Mouse (Mus musculus) embryonic facial prominence, embryonic 13.5 days (tissue): Measurements from ENCODE around the gene Riok2. TPM values are rescaled to one million over a fixed set of nuclear protein-coding genes. Genes with fewer than 3 reads are reported as not detected.
A peak's percentile ranks its signal among the peaks of the same experiment; 100 is the strongest.

Source experiments
- ATAC-seq: fragments of 200-750 bp; cut with Nextera tagmentation; 2 replicates; pipeline ENCODE4 v1.8.0; 2017; ENCODE audit warnings: low read depth; ENCODE audit not compliant: insufficient number of reproducible peaks, insufficient read depth, low FRiP score, low TSS enrichment
- H3K27ac ChIP-seq: fragments of 300-500 bp; sonication (generic); 2 replicates; pipeline ENCODE4 v1.5.1; 2015; ENCODE audit warnings: moderate library complexity, mild to moderate bottlenecking, inconsistent platforms
- H3K27me3 ChIP-seq: fragments of 300-500 bp; sonication (generic); 2 replicates; pipeline ENCODE4 v1.6.1; 2015; ENCODE audit warnings: mild to moderate bottlenecking, inconsistent platforms
- H3K36me3 ChIP-seq: fragments of 300-500 bp; sonication (generic); 2 replicates; pipeline ENCODE4 v1.6.1; 2015; ENCODE audit warnings: mild to moderate bottlenecking, inconsistent platforms
- H3K4me1 ChIP-seq: fragments of 300-500 bp; sonication (generic); 2 replicates; pipeline ENCODE4 v1.6.1; 2015; ENCODE audit warnings: inconsistent platforms
- H3K4me2 ChIP-seq: fragments of 300-500 bp; sonication (generic); 2 replicates; pipeline ENCODE4 v1.6.1; 2015; ENCODE audit warnings: moderate library complexity, mild to moderate bottlenecking, inconsistent platforms
- H3K4me3 ChIP-seq: fragments of 300-500 bp; sonication (generic); 2 replicates; pipeline ENCODE4 v1.5.1; 2015; ENCODE audit warnings: mild to moderate bottlenecking, inconsistent platforms
- H3K9ac ChIP-seq: fragments of 300-500 bp; sonication (generic); 2 replicates; pipeline ENCODE4 v1.6.1; 2015; ENCODE audit warnings: mild to moderate bottlenecking, inconsistent platforms
- H3K9me3 ChIP-seq: fragments of 300-500 bp; sonication (generic); 2 replicates; pipeline ENCODE4 v1.6.1; 2016; ENCODE audit warnings: inconsistent platforms
- WGBS: fragments of 180-500 bp; shearing (Covaris S2); methylation state at CpG from one replicate; pipeline ENCODE4 v1.1.7; 2015; ENCODE audit warnings: mixed read lengths; 5-methylcytosine and 5-hydroxymethylcytosine counted together
- polyA plus RNA-seq: library from polyadenylated mRNA; unstranded; fragments of >200 nt; fragmentation: Nextera tagmentation; extraction: Ambion mirVana; gene quantifications from 2 replicates; pipeline ENCODE4 v1.2.1, GENCODE M21; 2015

Gene Riok2
- polyA plus RNA-seq, 1 experiment from 2014 or later, result 33.9 TPM

DNA sequence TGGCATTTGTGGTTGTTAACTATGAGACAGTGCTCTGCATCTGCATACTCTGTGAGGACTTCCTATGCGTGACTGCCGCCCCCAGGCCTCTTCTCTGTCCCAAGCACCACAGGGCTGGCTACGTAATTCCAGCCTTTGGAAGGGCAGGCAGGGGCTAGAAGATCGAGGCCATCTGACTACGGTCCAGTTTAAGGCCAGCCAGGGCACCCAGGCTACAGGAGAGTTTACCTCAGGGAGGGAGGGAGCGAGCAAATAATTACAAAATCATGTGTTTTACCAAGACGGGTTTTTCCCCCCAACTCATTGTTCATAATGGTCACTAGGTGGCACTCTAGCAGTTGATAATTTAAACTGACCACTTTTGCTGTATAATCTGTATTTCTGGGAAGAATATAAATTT is 18.8 kb downstream of the Riok2 start:
- H3K4me1 ChIP-seq, result no peaks in the 10 kb centered on the region
- no peak for ATAC-seq

DNA sequence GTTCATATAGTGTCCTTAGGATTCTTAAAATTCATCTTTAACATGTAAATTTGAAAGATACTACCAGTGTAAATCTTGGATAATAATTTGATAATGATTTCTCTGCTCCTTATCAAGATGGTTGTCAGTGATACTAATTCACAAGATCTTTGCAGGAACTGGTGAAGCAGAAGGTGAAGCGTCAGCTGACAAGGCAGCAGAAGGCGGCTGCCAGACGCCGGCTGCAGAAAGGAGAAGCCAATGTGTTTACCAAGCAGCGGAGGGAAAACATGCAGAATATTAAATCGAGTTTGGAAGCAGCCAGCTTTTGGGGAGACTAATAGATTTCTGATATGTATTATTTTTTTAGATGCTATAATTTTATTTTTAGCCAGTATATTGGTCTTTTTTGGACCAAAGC is 19.2 kb downstream of the Riok2 start:
- H3K4me3 ChIP-seq, result no peak overlapping the region
- no peak overlapping the region for H3K27ac ChIP-seq
- no peak for ATAC-seq
- H3K9me3 ChIP-seq, result no peaks in the 10 kb centered on the region
- H3K36me3 ChIP-seq, result peaks cover 36% of the 10 kb centered on the region
- H3K4me1 ChIP-seq, result no peaks in the 10 kb centered on the region
- no peaks in the 10 kb centered on the region for H3K27me3 ChIP-seq
- H3K9ac ChIP-seq, result no peak overlapping the region
- H3K4me2 ChIP-seq, result no peak overlapping the region
- WGBS, result 88% methylated on average over 6 of the region's 6 CpGs

More for the DNA sequence above, 18.8 kb downstream of the Riok2 start:
- WGBS, result 53% methylated on average over 7 of the region's 7 CpGs
- H3K9ac ChIP-seq, result no peak overlapping the region
- no peaks in the 10 kb centered on the region for H3K9me3 ChIP-seq
- H3K27me3 ChIP-seq, result no peaks in the 10 kb centered on the region
- peaks cover 36% of the 10 kb centered on the region for H3K36me3 ChIP-seq
- no peak overlapping the region for H3K27ac ChIP-seq
- H3K4me2 ChIP-seq, result no peak overlapping the region
- no peak overlapping the region for H3K4me3 ChIP-seq

DNA sequence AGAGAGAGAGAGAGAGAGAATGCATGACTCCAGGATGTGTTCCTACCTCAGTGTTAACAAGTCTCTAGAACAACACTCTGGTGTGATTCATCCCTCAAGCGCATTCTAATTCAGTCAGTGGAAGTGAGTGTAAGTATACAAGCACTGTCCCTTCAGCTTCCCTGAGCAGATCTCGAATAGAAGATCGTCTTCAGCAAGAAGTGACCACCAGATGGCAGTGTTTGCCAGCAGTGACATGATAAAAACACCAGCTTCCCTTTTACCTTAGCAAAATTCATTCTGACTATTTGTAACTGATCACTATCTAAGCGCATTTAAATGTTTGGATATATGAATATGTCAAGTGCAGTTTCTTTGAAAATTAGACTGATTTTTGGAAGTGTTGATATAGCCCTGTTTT is 20.2 kb downstream of the Riok2 start:
- H3K36me3 ChIP-seq, result peaks cover 28% of the 10 kb centered on the region
- no peak overlapping the region for H3K4me2 ChIP-seq
- no peaks in the 10 kb centered on the region for H3K4me1 ChIP-seq
- no peaks in the 10 kb centered on the region for H3K9me3 ChIP-seq
- no peaks in the 10 kb centered on the region for H3K27me3 ChIP-seq
- 34% methylated on average over 4 of the region's 4 CpGs for WGBS
- no peak overlapping the region for H3K4me3 ChIP-seq
- no peak for ATAC-seq
- H3K27ac ChIP-seq, result no peak overlapping the region
- no peak overlapping the region for H3K9ac ChIP-seq

DNA sequence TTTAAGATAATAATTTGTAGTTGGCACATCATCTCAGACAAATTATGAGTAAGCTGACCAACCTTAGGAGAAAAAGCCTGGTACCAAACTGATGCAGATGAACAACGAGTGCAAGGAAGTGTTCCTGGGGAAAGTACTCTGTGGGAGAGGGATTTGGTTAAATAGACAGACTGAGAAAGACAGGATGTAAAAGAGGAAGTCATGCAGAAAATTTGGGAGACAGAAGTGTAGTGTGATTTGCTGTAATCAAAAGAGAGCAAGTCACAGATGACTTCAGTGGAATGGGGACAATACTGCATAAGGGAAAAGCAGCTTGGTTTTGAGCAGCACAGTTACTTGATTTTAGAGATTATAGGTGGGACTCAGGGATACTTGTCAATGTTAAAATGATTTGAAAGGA is 22.8 kb downstream of the Riok2 start:
- H3K4me2 ChIP-seq, result no peak overlapping the region
- no peaks in the 10 kb centered on the region for H3K27me3 ChIP-seq
- H3K9me3 ChIP-seq, result no peaks in the 10 kb centered on the region
- H3K27ac ChIP-seq, result no peak overlapping the region
- no peak for ATAC-seq
- H3K9ac ChIP-seq, result no peak overlapping the region
- peaks cover 15% of the 10 kb centered on the region for H3K36me3 ChIP-seq
- H3K4me3 ChIP-seq, result no peak overlapping the region
- WGBS, result 44% methylated on average over 1 of the region's 1 CpGs
- H3K4me1 ChIP-seq, result peaks cover 1% of the 10 kb centered on the region

- peaks cover 16% of the 10 kb centered on the region for H3K4me1 ChIP-seq
- H3K9me3 ChIP-seq, result no peaks in the 10 kb centered on the region
- H3K9ac ChIP-seq, result no peak overlapping the region
- WGBS, result 79% methylated on average over 2 of the region's 2 CpGs
- no peak overlapping the region for H3K4me3 ChIP-seq
- peaks cover 11% of the 10 kb centered on the region for H3K36me3 ChIP-seq
- ATAC-seq, result no peak
- no peaks in the 10 kb centered on the region for H3K27me3 ChIP-seq
- H3K4me2 ChIP-seq, result no peak overlapping the region
- H3K27ac ChIP-seq, result no peak overlapping the region
Measured at GRCm38 (mm10) chr17:17398664-17399063, 24.6 kb downstream of the Riok2 start.

DNA sequence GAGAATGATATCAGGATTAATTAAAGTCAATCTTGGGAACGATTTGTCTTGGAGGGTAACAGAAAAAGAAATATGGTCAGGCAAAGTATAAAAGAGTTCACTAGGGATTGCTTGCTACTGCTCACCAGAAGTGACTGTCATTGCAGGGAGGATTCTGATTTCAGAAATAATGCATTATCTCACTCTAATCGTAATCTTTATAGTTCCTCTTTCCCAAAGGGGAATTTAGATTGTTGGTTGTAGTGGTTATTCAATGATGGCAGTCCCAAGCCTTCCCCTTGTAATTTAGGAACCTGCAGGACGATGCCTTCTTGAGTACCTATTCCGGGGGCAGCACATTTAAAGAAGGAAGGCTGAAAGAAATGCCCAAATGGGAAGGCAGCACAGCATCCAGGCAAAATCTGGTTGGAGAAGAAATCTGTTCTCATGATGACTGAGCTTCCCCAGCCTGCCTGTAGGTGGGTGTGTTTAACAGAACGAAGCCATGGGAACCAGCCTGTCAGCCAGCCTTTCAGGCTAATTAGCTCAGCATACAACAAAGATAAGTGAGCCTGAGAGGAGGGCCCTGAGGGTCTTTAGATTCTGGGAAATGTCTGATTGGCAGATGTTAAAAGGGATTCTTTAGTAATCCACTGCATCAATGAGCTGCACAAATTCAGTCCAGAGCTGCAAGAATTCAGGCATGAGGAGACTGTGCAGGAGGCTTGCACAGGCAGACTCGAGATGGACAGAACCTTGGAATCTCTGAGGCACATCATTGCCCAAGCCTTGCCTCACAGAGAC is 28.3 kb downstream of the Riok2 start, which contains the start of gene Lix1:
Lix1 (plus strand) TSS at position 451 of the 783 bp plus-strand sequence.
- 23% methylated on average over 6 of the region's 6 CpGs for WGBS
- H3K36me3 ChIP-seq, result no peaks in the 10 kb centered on the region
- H3K9me3 ChIP-seq, result no peaks in the 10 kb centered on the region
- H3K27me3 ChIP-seq, result no peaks in the 10 kb centered on the region
- peak within 1 kb of the TSS; percentile 49; the same call in 1 of the 2 replicates for H3K9ac ChIP-seq
- peak within 1 kb of the TSS; percentile 54 for H3K4me2 ChIP-seq
- peak within 1 kb of the TSS; percentile 36 for H3K4me3 ChIP-seq
- H3K4me1 ChIP-seq, result peaks cover 34% of the 10 kb centered on the region
- H3K27ac ChIP-seq, result peak within 1 kb of the TSS; percentile 85
- ATAC-seq, result peak; percentile 88

DNA sequence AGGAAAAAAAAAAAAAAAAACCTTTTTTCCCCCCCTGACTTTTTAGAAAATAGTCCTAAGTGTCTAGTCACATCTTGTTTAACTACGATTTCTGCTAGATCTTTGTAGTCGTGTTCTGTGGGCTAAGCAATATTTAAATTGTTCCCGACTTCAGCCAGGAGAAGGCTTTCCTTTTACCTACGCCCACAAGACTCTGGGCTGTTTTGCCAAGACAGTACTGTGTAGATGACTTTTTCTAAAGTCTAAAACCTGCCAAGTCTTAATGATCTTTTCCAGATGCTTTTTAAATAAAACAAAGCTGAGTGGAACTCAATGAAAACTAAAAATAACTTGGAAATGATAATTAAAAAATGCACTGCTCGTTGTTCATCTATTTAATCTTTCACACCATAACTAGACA is 28.9 kb downstream of the Riok2 start:
- Histone ChIP-seq H3K4me1 (peaks cover 34% of the 10 kb centered on the region), H3K27ac (peak overlapping the region; percentile 85), H3K4me3 (peak overlapping the region; percentile 36), H3K36me3 (no peaks in the 10 kb centered on the region), H3K9ac (0 out of 2 replicates have a peak overlapping the region, but pooled peaks have one; percentile 44), H3K4me2 (peak overlapping the region; percentile 54), H3K27me3 (no peaks in the 10 kb centered on the region), H3K9me3 (no peaks in the 10 kb centered on the region)
- 8% methylated on average over 5 of the region's 5 CpGs for WGBS
- no peak for ATAC-seq

GRCm38 (mm10) chr17:17403578-17404112 is 29.5 kb downstream of the Riok2 start:
- peak overlapping the region; percentile 28 for H3K4me3 ChIP-seq
- H3K4me2 ChIP-seq, result peak overlapping the region; percentile 54
- H3K36me3 ChIP-seq, result no peaks in the 10 kb centered on the region
- ATAC-seq, result no peak
- peaks cover 40% of the 10 kb centered on the region for H3K4me1 ChIP-seq
- no peak overlapping the region for H3K9ac ChIP-seq
- WGBS, result 10% methylated on average over 3 of the region's 3 CpGs
- no peaks in the 10 kb centered on the region for H3K9me3 ChIP-seq
- peak overlapping the region; percentile 77 for H3K27ac ChIP-seq
- no peaks in the 10 kb centered on the region for H3K27me3 ChIP-seq

DNA sequence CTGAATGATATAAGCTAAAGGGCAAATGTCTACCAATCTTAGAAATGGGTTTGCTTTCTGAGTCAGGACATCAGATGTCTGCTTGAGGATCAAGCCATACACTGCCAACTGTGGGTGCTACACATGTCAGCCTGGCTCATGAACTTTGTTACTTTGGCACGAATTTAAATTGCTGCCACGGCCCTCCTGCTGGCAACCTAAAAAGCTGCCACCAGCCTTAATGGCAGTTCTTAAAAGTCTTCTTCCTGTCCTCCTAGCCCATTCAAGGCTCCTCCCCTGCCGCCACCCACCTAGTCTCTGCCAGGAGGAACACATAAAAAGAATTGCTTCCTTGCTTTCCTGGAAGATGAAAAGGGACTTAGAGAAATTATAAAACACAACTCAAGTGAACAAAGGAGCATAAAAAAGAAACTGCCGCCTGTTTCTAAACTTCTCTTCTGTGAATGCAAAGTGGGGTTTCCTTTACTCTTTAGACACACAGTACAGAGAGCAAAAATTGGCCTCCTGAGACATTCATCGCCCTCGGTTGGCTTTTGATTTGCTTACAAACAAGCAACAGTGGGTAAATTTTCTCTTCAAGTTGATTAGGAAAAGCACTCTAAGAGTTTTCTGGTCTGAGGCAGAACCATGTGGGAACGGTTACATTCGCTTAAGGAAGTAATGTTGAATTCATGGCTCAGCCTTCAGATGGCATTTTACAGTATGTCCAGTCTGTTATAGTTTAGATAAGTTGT is 30.9 kb downstream of the Riok2 start:
- Histone ChIP-seq H3K36me3 (no peaks in the 10 kb centered on the region), H3K27ac (peak overlapping the region; percentile 78), H3K9me3 (no peaks in the 10 kb centered on the region), H3K4me2 (peak overlapping the region; percentile 54), H3K27me3 (no peaks in the 10 kb centered on the region), H3K9ac (0 out of 2 replicates have a peak overlapping the region, but pooled peaks have one; percentile 17), H3K4me1 (peaks cover 49% of the 10 kb centered on the region), H3K4me3 (peak overlapping the region; percentile 28; the same call in 1 of the 2 replicates)
- 19% methylated on average over 8 of the region's 8 CpGs for WGBS
- no peak for ATAC-seq

DNA sequence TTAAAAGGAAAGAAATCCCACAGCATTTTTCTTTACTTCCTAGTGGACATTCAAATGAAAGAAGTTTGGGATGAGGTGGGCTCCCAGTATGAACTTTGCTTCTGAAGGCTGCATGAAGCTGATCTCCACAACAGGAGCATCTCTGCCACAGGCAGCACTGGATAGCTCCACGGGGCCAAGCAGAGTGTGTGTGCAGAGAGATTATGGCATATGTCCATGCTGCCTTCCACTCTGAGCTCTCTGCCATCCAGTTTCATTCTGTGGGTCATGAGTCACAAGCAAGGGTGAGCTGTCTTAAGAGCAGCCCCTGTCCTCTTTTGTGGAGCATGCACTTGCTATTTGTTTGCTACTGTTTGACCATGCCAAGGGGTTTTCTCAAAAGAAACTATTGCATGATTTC is 31.5 kb downstream of the Riok2 start:
- H3K4me2 ChIP-seq, result no peak overlapping the region; the same call in 1 of the 2 replicates
- no peak overlapping the region for H3K9ac ChIP-seq
- no peak for ATAC-seq
- peaks cover 49% of the 10 kb centered on the region for H3K4me1 ChIP-seq
- H3K27ac ChIP-seq, result peak overlapping the region; percentile 78
- no peaks in the 10 kb centered on the region for H3K9me3 ChIP-seq
- H3K36me3 ChIP-seq, result no peaks in the 10 kb centered on the region
- 33% methylated on average over 1 of the region's 1 CpGs for WGBS
- no peaks in the 10 kb centered on the region for H3K27me3 ChIP-seq
- no peak overlapping the region for H3K4me3 ChIP-seq

GRCm38 (mm10) chr17:17408137-17408536 is 34.0 kb downstream of the Riok2 start:
- no peaks in the 10 kb centered on the region for H3K36me3 ChIP-seq
- ATAC-seq, result no peak
- H3K27ac ChIP-seq, result 0 out of 2 replicates have a peak overlapping the region, but pooled peaks have one; percentile 3
- H3K4me2 ChIP-seq, result no peak overlapping the region
- H3K9me3 ChIP-seq, result no peaks in the 10 kb centered on the region
- whole genome bisulfite sequencing, result 32% methylated on average over 6 of the region's 6 CpGs
- H3K9ac ChIP-seq, result no peak overlapping the region
- H3K4me1 ChIP-seq, result peaks cover 36% of the 10 kb centered on the region
- H3K27me3 ChIP-seq, result no peaks in the 10 kb centered on the region
- no peak overlapping the region for H3K4me3 ChIP-seq
